Mouse (Mus musculus) liver, adult 2 months (tissue): ENCODE results near the gene Sik1.

Experiments
- CTCF ChIP-seq: fragments of 200-500 bp; IDR thresholded peaks from 2 replicates; pipeline ENCODE4 v1.5.1; 2011; ENCODE audit warnings: low read depth, low read length, control low read depth
- POLR2A ChIP-seq: fragments of 200-500 bp; IDR thresholded peaks from 2 replicates; pipeline ENCODE4 v1.6.1; 2011; ENCODE audit warnings: low read length, control low read depth; ENCODE audit not compliant: insufficient read depth; ENCODE audit errors: extremely low read depth

DNA sequence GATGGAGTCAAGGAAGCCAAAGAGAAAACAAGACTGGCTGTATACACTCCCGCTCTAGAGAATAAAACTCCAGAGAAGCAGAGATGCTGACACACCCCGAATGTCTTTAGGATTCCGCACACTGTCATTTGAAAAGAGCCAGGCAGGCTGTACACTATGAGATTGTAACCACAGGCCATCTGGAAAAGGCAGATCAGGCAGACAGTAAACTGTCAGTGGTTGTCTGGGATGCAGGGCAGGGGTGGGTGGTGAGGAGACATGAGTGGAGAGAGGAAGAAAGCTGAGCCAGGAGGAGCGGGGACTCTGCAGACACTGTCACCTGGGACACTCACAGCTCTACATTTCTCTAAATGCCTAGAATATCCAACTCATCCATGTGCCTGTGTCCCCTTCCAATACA is 36.3 kb upstream of the Sik1 start:
- TF ChIP-seq POLR2A (no peak), CTCF (no peak)
